Mouse (Mus musculus) cerebellum, adult 2 months (tissue): ENCODE results near the gene Tmc7.

Source experiments
- CTCF ChIP-seq: fragments of 200-500 bp; IDR thresholded peaks from 2 replicates; pipeline ENCODE4 v1.5.1; 2011; ENCODE audit warnings: low read depth, mild to moderate bottlenecking, control low read depth, low read length, moderate library complexity, borderline replicate concordance; ENCODE audit not compliant: insufficient read depth
- POLR2A ChIP-seq: fragments of 200-500 bp; IDR thresholded peaks from 2 replicates; pipeline ENCODE4 v1.6.1; 2011; ENCODE audit warnings: low read length, control low read depth, borderline replicate concordance; ENCODE audit not compliant: insufficient read depth

- TF ChIP-seq CTCF (no peak), POLR2A (no peak)
Observed at GRCm38 (mm10) chr7:118592146-118592545, 7.6 kb upstream of the Tmc7 start.
